Mouse (Mus musculus): ENCODE data around the gene Zfp775.

DNA sequence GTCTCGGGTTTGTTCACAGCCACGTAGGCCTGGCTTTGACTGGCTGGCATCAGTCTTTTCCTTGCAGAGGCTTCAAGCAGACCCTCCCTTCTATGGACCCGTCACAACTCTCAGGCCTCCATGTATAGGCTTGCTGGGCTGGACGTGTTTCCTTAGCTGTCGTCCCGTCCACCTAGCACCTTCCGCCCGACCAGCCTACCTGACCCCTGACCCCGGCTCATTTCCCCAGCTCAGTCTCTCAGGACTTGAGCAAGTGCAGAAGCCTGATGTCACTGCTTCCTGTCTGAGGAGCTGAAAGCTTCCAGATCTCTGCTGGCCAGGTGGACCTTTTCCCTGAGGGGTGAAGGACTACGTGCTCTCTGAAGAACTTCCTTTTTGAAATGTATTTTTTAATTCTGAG is 28.6 kb upstream of the Zfp775 start:
- TF ChIP-seq TAL1 (IDR thresholded peaks at IDR 0.05; ENCODE audit: low read length), result no peak
- TF ChIP-seq GATA1 (IDR thresholded peaks at IDR 0.05; ENCODE audit: low read length), result no peak
